Comparison of ENCODE assay signal across 17 mouse cellular contexts in genomic region chr8:8448911-8449310, GRCm38 (mm10).
"Had no signal": no experiment of that assay in that cellular context is flagged by ENCODE, and none has a peak within 500 bp of the region (broad histone marks: within the 10 kb centered on the region; RNA-seq: fewer than 3 reads in every experiment).

No protein-coding gene starts in this region.

- H3K4me2 ChIP-seq: lung, embryonic 15.5 days; midbrain, embryonic 11.5 days; midbrain, embryonic 13.5 days; midbrain, embryonic 15.5 days; neural tube, embryonic 12.5 days; stomach, embryonic 15.5 days had no signal

- H3K36me3 ChIP-seq: lung, embryonic 15.5 days; midbrain, embryonic 13.5 days; midbrain, embryonic 15.5 days; neural tube, embryonic 12.5 days; stomach, embryonic 15.5 days had no signal

- H3K9me3 ChIP-seq: lung, embryonic 15.5 days; midbrain, embryonic 13.5 days; midbrain, embryonic 15.5 days; neural tube, embryonic 12.5 days; stomach, embryonic 15.5 days had no signal

- H3K4me1 ChIP-seq: lung, embryonic 15.5 days; megakaryocyte, embryonic 14.5 days; midbrain, embryonic 13.5 days; midbrain, embryonic 15.5 days; neural tube, embryonic 12.5 days; stomach, embryonic 15.5 days had no signal

- H3K27me3 ChIP-seq: lung, embryonic 15.5 days; megakaryocyte, embryonic 14.5 days; midbrain, embryonic 13.5 days; midbrain, embryonic 15.5 days; neural tube, embryonic 12.5 days; stomach, embryonic 15.5 days had no signal

- ATAC-seq: lung, postnatal 0 days; midbrain, embryonic 13.5 days; midbrain, embryonic 15.5 days had no signal

- H3K9ac ChIP-seq: lung, embryonic 15.5 days; midbrain, embryonic 13.5 days; midbrain, embryonic 15.5 days; neural tube, embryonic 12.5 days; stomach, embryonic 15.5 days had no signal

- H3K27ac ChIP-seq: lung, embryonic 15.5 days; macrophage; midbrain, embryonic 13.5 days; midbrain, embryonic 15.5 days; neural tube, embryonic 12.5 days; stomach, embryonic 15.5 days; stomach, postnatal 0 days had no signal

- H3K4me3 ChIP-seq: lung, embryonic 15.5 days; megakaryocyte, embryonic 14.5 days; midbrain, embryonic 13.5 days; midbrain, embryonic 15.5 days; neural tube, embryonic 12.5 days; stomach, embryonic 15.5 days had no signal

- DNase-seq: lung, adult 2 months; lung, postnatal 14 days; lung, postnatal 36 days; right cerebral cortex, postnatal 14 days; thymus, adult 2 months; thymus, postnatal 25 days; thymus, postnatal 4 days had no signal
